Comparison of ENCODE assay signal across 18 mouse cellular contexts in genomic region chr13:34973770-34974169, GRCm38 (mm10). TPM values are rescaled to one million over a fixed set of nuclear protein-coding genes. Genes with fewer than 3 reads are reported as not detected.
DNase-seq lines count a peak whose midpoint lies in the region; ATAC-seq and TF ChIP-seq lines count a peak whose summit lies in the region.
"Had no signal": no experiment of that assay in that cellular context is flagged by ENCODE, and none has a peak within 500 bp of the region (broad histone marks: within the 10 kb centered on the region; RNA-seq: fewer than 3 reads in every experiment).

No protein-coding gene starts in this region.

- no peak for DNase-seq in heart, postnatal 0 days (ENCODE audit: low spot score)
- no peak for DNase-seq in heart, adult 18-20 months
- DNase-seq in thymus, postnatal 0 days (ENCODE audit: low spot score) = peak; percentile 56
- no peak for DNase-seq in thymus, adult 18-20 months
- DNase-seq in brain, embryonic 14.5 days (ENCODE audit: low read depth) = no peak
- peak; percentile 21 for DNase-seq in retina, postnatal 1 day
- DNase-seq in right cerebral cortex, postnatal 25 days = no peak
- DNase-seq: kidney, postnatal 4 days; left cerebral cortex, postnatal 4 days; lung, adult 2 months had no signal

- no peak for TF ChIP-seq EP300 in heart, postnatal 0 days (IDR thresholded peaks at IDR 0.05; ENCODE audit: low read depth)

- H3K4me3 ChIP-seq in heart, postnatal 0 days (ENCODE audit: low read depth, low read length) = no peak overlapping the region
- H3K4me3 ChIP-seq: erythroblast, embryonic 14.5 days; heart, embryonic 13.5 days; hindbrain, embryonic 15.5 days; midbrain, embryonic 13.5 days had no signal

- TF ChIP-seq POLR2A in brain, embryonic 14.5 days (IDR thresholded peaks at IDR 0.05; ENCODE audit: borderline replicate concordance, extremely low read depth, insufficient read depth, insufficient read length, poor library complexity, severe bottlenecking) = no peak

- H3K9ac ChIP-seq in heart, postnatal 0 days (replicated peaks; ENCODE audit: low read depth, low read length) = no peak overlapping the region
- H3K9ac ChIP-seq: heart, embryonic 13.5 days; hindbrain, embryonic 15.5 days; midbrain, embryonic 13.5 days had no signal

- ATAC-seq in heart, postnatal 0 days (ENCODE audit: insufficient read depth, low read depth) = no peak
- no peak for ATAC-seq in erythroid progenitor cell, adult 5-6 weeks (replicated peaks; ENCODE audit: low FRiP score, poor library complexity, severe bottlenecking)
- ATAC-seq: midbrain, embryonic 13.5 days had no signal

- H3K27ac ChIP-seq in heart, postnatal 0 days (ENCODE audit: low read depth) = no peak overlapping the region
- H3K27ac ChIP-seq: heart, embryonic 13.5 days; hindbrain, embryonic 15.5 days; midbrain, embryonic 13.5 days had no signal

- 22% methylated on average over 1 of the region's 1 CpGs for WGBS in heart, postnatal 0 days

- peaks cover 26% of the 10 kb centered on the region for H3K36me3 ChIP-seq in heart, postnatal 0 days (replicated peaks; ENCODE audit: control insufficient read depth, insufficient read depth, low read length)

- H3K9me3 ChIP-seq in heart, postnatal 0 days (replicated peaks; ENCODE audit: control insufficient read depth, low read length) = no peaks in the 10 kb centered on the region
- H3K9me3 ChIP-seq: heart, embryonic 13.5 days; hindbrain, embryonic 15.5 days; midbrain, embryonic 13.5 days had no signal

- H3K27me3 ChIP-seq in heart, postnatal 0 days (ENCODE audit: control insufficient read depth, insufficient read depth, low read length) = no peaks in the 10 kb centered on the region
- H3K27me3 ChIP-seq: heart, embryonic 13.5 days; hindbrain, embryonic 15.5 days; midbrain, embryonic 13.5 days had no signal

- H3K4me1 ChIP-seq in heart, postnatal 0 days (ENCODE audit: control insufficient read depth, insufficient read depth) = no peaks in the 10 kb centered on the region
- H3K4me1 ChIP-seq: heart, embryonic 13.5 days; hindbrain, embryonic 15.5 days; midbrain, embryonic 13.5 days had no signal

- peak; percentile 18; the same call in 1 of the 2 replicates for TF ChIP-seq CTCF in heart, postnatal 0 days (IDR thresholded peaks at IDR 0.05; ENCODE audit: low read depth)
- peak; percentile 4; the same call in 1 of the 2 replicates for TF ChIP-seq CTCF in brain, embryonic 14.5 days (IDR thresholded peaks at IDR 0.05; ENCODE audit: borderline replicate concordance, extremely low read depth, insufficient read depth, insufficient read length)

- H3K4me2 ChIP-seq in heart, postnatal 0 days (ENCODE audit: low read depth, low read length) = no peak overlapping the region
- H3K4me2 ChIP-seq: heart, embryonic 13.5 days; hindbrain, embryonic 15.5 days; midbrain, embryonic 13.5 days had no signal

RNA-seq across cellular contexts. Expression of gene Eci3, which starts 10.2 kb away (rescaled TPM):
- total RNA-seq in heart, postnatal 0 days (2014; rRNA removed; ENCODE audit: low replicate concordance) = not detected in 2 replicates
- polyA plus RNA-seq in heart, postnatal 0 days (2015; fragmentation: Nextera tagmentation; extraction: Ambion mirVana) = 0.18 and 0.56 TPM in 2 replicates
- 1 to 10 TPM; 3.0 to 3.1 TPM for total RNA-seq in heart, adult 18-20 months (2021)
- polyA plus RNA-seq in thymus, postnatal 0 days (2015; fragmentation: Nextera tagmentation; extraction: Ambion mirVana) = 0.24 and 0.53 TPM in 2 replicates
- polyA plus RNA-seq in brain, embryonic 14.5 days (2012; rRNA removed) = 0.11 and 0.16 TPM in 2 replicates
- total RNA-seq in erythroid progenitor cell, adult 5-6 weeks (2015; ENCODE audit: low replicate concordance) = not detected in 2 replicates
- total RNA-seq in erythroid progenitor cell, adult 5-6 weeks (2017; ENCODE audit: low replicate concordance) = not detected in 2 replicates
- polyA plus RNA-seq: erythroblast, embryonic 14.5 days; lung, adult 2 months had no signal

RNA-seq across cellular contexts. Expression of gene 4933417A18Rik, which starts 49.6 kb away (rescaled TPM):
- not detected in 2 replicates for total RNA-seq in heart, postnatal 0 days (2014; rRNA removed; ENCODE audit: low replicate concordance)
- not detected in 2 replicates for polyA plus RNA-seq in heart, postnatal 0 days (2015; fragmentation: Nextera tagmentation; extraction: Ambion mirVana)
- not detected for total RNA-seq in heart, adult 18-20 months (2021)
- polyA plus RNA-seq in thymus, postnatal 0 days (2015; fragmentation: Nextera tagmentation; extraction: Ambion mirVana) = not detected in 2 replicates
- not detected in 2 replicates for polyA plus RNA-seq in brain, embryonic 14.5 days (2012; rRNA removed)
- total RNA-seq in erythroid progenitor cell, adult 5-6 weeks (2015; ENCODE audit: low replicate concordance) = not detected in 2 replicates
- total RNA-seq in erythroid progenitor cell, adult 5-6 weeks (2017; ENCODE audit: low replicate concordance) = not detected in 2 replicates
- total RNA-seq: adrenal gland, adult 18-20 months; gastrocnemius, adult 18-20 months; left cerebral cortex, postnatal 4 days had no signal
- polyA plus RNA-seq: erythroblast, embryonic 14.5 days; heart, embryonic 13.5 days; hindbrain, embryonic 15.5 days; lung, adult 2 months; midbrain, embryonic 13.5 days; neural tube, embryonic 11.5 days had no signal

RNA-seq across cellular contexts. Expression of gene Fam217a, which starts 49.7 kb away (rescaled TPM):
- 0.15 TPM in 1 of 2 replicates, not detected in the other for total RNA-seq in heart, postnatal 0 days (2014; rRNA removed; ENCODE audit: low replicate concordance)
- polyA plus RNA-seq in heart, postnatal 0 days (2015; fragmentation: Nextera tagmentation; extraction: Ambion mirVana) = 0.99 and 1.9 TPM in 2 replicates
- under 1 TPM; 0.20 to 0.21 TPM for total RNA-seq in heart, adult 18-20 months (2021)
- polyA plus RNA-seq in thymus, postnatal 0 days (2015; fragmentation: Nextera tagmentation; extraction: Ambion mirVana) = 0.24 and 0.36 TPM in 2 replicates
- 0.40 and 0.85 TPM in 2 replicates for polyA plus RNA-seq in brain, embryonic 14.5 days (2012; rRNA removed)
- total RNA-seq in erythroid progenitor cell, adult 5-6 weeks (2015; ENCODE audit: low replicate concordance) = not detected in 2 replicates
- 2.0 TPM in 1 of 2 replicates, not detected in the other for total RNA-seq in erythroid progenitor cell, adult 5-6 weeks (2017; ENCODE audit: low replicate concordance)
- total RNA-seq: gastrocnemius, adult 18-20 months had no signal
- polyA plus RNA-seq: erythroblast, embryonic 14.5 days; lung, adult 2 months had no signal

RNA-seq across cellular contexts. Expression of gene Eci2, which starts 53.1 kb away (rescaled TPM):
- total RNA-seq in heart, postnatal 0 days (2014; rRNA removed; ENCODE audit: low replicate concordance) = 136 and 245 TPM in 2 replicates
- polyA plus RNA-seq in heart, postnatal 0 days (2015; fragmentation: Nextera tagmentation; extraction: Ambion mirVana) = 300 and 313 TPM in 2 replicates
- total RNA-seq in heart, adult 18-20 months (2021) = 100 to 1,000 TPM; 246 to 250 TPM
- polyA plus RNA-seq in thymus, postnatal 0 days (2015; fragmentation: Nextera tagmentation; extraction: Ambion mirVana) = 146 and 165 TPM in 2 replicates
- polyA plus RNA-seq in brain, embryonic 14.5 days (2012; rRNA removed) = 84.8 and 85.1 TPM in 2 replicates
- 37.1 and 47.4 TPM in 2 replicates for total RNA-seq in erythroid progenitor cell, adult 5-6 weeks (2015; ENCODE audit: low replicate concordance)
- 12.6 and 32.0 TPM in 2 replicates for total RNA-seq in erythroid progenitor cell, adult 5-6 weeks (2017; ENCODE audit: low replicate concordance)

Comparison
In these comparisons a context has a peak if more than half of its experiments do, and no peak if none do; other contexts are left out.
1. DNase-seq: peak in thymus, postnatal 0 days (single experiment) and retina, postnatal 1 day (single experiment); none in heart, postnatal 0 days (single experiment), heart, adult 18-20 months (0 of 2), thymus, adult 18-20 months (0 of 2), brain, embryonic 14.5 days (single experiment) and right cerebral cortex, postnatal 25 days (single experiment).